Mouse (Mus musculus) CH12F3 (cell line): Measurements from ENCODE around the gene Man1c1.

ENCODE experiments used
- in situ Hi-C: fragments of 300-500 bp; cut with MboI; formaldehyde crosslinking; loops from 2 replicates; pipeline ENCODE4 v1.14.3; 2020; ENCODE audit warnings: low sequenced_read_pairs

The Man1c1 gene

DNA sequence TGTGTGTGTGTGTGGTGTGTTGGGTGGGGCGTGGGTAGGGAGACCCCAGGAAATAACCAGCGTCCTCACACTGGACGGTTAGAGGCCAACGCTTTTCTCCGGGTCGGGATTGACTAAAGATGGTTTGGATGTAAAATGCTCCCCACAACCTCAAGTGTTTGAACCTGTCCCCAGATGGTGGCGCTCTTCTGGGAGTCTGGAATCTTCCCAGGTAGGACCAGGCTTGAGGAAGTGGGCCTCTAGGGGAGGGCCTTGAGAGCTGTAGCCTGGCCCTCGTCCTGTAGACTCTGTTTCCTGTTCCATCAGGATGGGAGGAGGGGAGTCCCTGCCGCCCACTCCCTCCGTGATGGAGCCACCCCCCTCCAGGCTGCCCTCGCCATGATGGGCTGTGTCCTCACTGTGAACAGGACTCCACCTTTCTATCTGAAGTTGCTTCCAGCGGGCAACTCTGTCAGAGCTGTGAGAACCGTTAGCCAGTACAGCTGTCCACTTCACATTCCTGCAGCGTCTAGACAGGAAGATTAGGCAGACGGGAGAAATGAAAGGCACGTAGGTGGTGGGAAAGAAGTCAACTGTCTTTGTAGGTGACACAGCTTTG lies 91.9 kb downstream of the Man1c1 start:
- in situ Hi-C loops: no loop called here

DNA sequence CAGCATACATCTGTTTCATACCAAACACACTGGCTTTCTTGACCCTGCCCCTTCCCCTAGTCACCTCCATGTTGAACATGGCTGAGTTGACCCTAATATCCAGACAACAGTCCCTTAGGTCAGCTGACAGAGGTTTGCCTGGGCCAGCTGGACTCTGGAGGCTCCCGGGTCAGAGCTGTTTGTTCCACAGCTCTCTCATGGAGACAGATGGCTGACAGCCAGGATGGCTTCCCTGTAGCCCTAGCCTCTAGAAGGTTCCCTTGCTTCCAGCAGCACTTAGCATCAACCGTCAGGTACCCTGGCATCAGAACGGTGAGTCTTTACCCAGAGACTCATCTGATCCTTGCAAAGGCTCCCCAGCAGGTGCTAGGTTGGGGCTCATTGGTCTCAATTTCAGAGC lies 93.5 kb downstream of the Man1c1 start:
- in situ Hi-C loops: no loop called here

DNA sequence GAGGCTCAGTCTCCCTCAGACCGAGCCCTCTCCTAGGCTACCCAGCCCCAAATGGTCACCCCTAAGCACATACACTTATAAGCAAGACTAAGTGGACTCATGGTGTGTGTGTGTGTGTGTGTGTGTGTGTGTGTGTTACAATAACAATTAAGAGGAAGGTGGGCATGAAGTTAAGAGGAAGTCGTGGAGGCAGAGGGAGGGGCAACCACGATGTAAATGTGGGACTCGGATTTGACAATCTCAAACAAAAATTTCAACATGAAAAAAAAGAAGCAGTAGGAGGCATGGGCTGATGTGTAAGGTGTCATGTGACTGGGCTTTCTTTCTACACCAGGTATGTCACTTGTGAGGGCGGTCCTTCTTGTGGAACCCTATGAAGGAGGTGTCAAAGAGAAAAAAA lies 96.4 kb downstream of the Man1c1 start:
- in situ Hi-C loops: no loop called here

DNA sequence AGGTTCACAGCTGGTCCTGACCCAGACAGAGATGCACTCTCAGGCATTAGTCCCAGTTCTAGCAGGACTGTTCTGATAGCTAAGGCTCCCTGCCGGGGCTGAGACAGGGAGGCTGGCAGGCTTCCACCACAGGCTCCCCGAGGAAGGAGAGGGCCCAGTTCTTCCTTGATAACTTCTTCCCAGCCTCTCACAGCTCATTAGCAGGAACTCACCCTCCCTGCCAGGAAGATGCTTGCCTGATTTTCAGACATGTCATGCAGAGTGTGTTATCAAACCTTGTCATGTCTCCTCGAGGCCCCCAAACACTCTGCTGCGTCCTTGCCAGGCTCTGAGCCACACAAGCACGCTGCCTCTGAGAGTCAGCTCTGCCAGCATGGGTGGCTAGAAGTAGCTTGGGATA lies 98.0 kb downstream of the Man1c1 start:
- in situ Hi-C loops: no loop called here

DNA sequence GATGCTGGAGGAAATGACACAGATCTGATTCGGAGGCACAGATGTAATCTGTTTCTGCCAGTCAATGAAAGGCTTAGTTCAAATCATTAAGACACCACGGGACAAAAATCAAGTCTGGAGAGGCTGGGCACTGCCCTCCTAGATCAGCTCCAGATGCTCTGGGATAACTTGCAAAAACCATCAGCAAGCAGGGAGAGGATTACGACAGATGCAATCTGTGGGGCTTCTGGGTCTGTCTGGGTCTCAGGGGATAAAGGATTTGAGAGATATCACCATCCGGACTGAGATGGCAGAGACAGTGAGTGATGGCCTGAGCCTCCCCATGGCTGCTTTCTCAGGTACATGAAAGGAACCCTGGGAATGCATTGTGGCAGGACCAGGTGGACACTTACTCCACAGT lies 99.6 kb downstream of the Man1c1 start:
- in situ Hi-C loops: no loop called here

DNA sequence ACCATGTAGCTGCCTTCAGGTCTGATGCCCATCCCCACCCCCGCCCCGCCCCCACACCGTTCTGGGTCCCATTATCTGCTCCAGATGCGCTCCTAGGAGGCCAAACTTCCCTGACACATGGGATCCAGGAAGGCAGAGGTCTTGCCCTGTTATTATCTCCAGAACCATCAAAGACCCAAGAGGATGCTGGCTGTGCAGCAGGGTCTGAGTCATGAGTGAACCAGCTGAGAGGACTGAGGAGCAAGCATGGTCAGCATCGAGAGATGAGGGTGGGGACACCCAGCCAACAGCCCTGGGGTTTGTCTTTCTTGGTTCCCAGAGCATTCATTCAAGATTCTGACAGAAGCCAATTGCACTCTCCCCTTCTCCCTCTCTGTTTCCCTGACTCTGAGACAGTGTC lies 100.5 kb downstream of the Man1c1 start:
- in situ Hi-C loops: no loop called here

DNA sequence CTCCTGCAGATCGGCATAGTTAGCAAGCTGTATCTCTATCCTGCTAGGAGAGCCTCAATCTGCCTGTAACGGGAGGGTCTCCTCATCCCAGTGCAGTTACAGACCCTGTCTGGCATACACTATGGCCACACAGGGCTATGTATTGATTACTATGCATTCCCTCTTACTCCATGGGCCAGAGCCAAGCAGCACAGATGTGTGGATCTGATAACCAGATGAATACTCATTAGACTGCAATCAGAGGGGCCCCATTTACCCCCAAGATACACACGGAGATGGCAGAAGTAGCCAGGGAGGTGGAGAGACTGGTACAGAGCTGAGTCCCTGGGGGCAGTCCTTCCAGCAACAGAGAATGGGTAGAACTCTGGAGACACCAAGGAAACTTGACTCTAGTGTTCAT lies 101.5 kb downstream of the Man1c1 start:
- in situ Hi-C loops: no loop called here

DNA sequence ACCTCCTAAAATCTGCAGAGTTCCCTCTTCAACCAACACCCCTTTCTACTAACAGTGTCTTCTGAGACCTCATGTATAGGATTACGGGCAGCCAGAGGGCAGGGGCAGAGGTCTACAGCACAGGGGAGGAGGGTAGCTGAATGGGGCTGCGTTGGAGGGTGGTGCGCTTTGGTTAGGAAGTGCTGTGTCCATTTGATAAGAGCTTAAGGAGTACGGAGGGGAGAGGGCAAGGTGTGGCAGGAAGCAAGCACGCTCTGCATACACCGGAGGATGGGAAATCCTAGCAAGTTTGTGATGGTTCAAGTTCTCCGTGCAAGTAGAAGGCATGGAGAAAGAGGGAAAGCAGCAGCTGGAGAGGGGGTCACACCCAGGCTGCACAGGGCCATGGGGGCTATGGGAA lies 102.1 kb downstream of the Man1c1 start:
- in situ Hi-C loops: no loop called here

DNA sequence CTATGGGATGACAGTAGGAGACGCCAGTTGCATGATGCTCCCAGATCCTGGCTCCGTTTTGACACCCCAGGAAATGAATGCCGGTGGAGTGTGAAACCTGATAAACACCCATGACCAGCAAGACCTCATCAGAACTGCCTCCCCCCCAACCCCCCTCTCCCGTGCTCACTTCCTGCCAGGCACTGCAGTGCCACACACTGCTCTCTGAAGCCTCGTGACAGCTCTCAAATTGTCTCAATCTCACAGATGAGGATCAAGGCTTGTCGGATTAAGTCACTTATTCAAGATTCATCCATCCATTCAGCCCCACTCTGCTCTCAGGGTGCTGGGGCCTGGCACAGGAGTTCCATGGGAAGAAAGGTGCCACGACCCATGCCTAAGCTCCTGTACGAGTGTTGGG lies 102.7 kb downstream of the Man1c1 start:
- in situ Hi-C loops: no loop called here

DNA sequence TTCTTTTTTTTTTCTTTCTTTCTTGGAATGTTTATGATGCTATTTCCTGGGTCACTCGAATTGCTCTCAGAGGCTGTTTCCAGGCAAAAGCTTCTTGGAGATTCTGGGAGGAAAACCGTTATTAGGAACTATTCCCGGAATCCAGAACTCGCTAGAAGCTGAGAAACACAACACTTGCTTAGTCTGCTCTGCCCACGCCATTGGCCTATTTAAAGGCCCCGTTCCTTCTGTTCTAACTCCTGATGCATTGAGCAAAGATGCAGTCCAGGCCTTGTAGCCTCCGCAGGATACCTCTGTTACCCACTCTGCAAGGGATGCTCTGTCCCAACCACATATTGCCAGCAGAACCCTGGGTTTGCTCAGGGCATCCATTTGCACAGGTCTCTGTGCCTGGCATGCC lies 103.3 kb downstream of the Man1c1 start:
- in situ Hi-C loops: no loop called here

DNA sequence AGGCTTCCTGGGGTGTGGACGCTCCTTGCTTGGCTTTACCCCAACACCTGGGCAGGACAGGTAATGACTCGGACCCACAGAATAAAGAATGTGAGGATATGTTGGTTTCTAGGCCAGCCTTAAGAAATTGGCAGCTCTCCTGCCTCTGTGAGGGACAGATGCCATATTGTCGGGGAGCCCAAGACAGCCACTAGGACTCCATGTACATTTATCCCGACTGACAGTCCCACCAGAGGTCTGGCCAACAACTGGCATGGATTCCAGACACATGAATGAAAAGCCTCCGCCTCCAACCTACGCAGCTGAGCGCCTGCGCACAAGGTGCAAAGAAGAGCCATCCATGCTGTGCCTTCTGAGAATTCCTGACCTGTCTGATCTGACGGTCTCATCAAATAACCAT lies 104.0 kb downstream of the Man1c1 start:
- in situ Hi-C loops: no loop called here

DNA sequence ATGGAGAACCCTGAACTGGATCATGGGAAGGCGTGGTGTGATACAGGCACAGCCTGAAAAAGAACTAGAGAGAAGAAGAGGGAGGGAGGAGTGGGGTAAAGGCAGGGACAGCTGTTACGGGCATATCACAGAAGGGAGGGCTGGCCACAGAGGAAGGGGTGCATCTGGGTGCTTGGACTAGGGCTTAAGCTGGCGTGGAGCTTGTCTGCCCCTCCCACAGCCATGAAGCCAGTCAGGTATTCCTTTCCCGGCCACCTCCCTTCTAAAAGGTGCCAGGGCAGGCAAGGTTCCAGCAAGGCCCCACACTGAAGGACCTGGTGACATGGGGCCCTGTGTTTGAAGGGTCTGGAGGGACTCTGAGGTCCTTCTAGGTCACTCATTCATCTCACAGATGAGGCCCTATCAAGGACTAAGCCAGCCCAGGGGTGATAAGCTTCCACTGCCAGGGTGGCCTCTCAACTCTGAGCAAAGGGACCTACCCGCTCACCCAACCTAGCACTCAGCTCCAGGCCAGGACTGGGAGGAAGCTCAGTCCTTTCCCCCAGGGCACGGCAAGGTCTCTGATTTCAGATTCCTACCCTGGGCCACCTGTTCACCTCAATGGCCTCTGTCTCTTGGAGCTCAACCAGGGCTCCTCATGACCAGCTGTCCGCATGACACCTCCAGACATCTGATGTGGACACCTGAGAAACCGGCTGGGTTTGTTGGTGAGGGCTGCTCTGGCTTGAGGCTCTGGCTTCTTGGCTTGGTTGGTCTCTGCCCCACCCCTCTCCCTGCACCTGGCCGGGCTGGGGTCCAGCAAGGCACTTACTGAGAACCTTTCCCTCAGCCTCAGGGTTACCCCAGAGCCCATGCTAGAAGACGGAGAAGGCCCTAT lies 107.0 kb downstream of the Man1c1 start:
- in situ Hi-C loops: no loop called here

DNA sequence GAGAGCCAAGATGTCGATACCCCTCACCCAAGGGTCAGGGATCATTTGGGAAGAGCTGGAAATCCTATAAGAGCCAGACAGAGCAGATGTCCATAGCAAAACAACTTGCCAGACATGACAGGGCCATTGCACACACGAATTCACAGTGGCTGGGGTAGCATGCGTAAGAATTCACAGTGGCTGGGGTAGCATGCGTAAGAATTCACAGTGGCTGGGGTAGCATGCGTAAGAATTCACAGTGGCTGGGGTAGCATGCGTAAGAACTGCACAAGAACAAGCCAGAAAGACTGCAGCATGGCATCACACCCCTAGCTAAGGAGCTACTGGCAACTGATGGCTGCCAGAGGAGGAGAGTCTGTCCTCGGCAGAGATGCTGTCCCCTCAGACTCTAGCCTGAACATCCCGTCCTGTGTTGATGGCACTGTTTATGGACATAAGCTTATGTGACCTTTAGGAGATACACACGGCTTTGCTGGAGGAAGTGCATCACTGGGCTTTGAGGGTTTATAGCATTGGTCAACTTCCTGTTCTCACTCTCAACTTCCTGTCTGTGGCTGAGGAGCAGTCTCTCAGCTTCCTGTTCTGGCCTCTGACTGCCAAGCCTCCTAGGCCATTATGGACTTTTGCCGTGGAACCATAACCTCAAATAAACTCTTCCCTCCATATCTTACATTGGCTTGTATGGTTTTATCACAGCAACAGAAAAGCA lies 109.2 kb downstream of the Man1c1 start:
- in situ Hi-C loops: no loop called here

DNA sequence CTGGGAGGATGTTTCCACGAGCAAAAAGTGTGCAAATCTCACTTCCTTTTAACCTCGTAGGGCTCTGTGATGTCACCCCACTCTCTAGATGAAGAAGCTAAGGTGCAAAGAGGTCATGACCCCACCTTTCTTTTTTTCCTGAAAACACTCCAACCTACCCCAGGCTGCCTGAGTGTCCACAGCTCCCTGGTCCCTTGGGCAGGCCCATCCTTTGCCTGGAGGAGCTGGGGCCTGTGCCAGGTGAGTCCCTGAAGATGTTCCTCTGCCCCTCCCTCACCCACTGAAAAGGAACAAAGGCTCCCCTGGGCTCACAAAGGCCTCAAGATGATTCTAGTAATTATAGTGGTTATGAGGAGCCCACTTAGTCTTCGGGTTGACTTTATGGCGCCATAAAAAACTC lies 111.6 kb downstream of the Man1c1 start:
- in situ Hi-C loops: no loop called here

DNA sequence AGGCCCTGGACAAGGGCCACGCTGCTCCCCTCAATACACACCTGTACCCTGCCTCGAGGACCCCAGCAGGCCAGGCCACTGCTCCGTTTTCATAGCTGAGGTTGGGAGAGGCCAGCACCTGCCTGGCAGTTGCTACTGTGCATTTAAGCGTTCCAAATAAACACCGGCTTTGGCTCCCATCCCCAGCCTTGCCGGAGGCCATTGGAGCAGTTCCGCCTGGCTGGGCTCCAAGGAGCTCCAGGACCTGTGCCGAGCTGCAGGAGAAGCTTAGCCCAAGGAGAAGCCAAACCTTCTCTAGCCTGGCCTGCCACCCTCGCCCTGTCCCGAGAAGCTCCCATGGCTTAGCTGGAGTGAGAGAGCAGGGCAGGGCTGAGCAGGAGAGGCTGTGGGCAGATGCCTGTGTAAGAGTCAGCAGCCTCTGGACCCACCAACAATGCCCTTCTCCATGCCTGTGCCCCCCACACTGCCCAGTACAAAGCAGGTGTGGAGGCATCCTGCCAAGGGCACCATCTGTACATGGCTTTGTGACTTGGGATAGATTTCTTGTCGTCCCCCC lies 112.5 kb downstream of the Man1c1 start:
- in situ Hi-C loops: no loop called here

DNA sequence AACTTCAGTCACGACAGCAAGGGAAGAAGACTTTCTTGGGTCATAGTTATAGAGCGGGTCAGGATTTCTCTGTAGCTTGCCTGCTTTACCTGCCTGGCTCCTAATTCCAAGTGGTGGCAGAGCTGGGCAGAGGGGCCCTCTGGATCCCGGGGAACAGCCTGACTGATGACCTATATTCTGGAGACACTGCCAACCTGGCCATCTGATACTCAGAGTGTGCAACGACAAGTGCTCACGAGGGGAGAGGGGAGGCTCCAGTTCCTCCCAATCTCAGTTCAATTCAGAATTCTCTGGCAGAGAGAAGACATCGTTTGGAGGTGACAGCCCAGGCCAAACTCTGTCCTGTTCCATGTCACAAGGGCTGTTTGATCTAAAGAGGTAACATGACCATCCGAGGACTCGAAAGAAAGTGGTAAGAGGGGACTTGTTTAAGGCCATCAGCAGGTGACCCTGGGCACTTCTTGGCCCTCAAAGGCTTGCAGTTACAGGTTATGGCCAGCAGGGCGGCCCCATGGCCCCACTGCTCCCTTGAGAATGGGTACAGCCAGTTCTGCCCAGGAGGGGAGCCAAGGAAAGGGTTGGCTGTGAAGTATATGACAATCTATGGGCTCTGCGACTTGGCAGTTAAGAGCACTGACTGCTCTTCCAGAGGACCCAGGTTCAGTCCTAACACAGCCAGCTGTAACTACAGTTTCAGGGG lies 113.7 kb downstream of the Man1c1 start:
- in situ Hi-C loops: no loop called here

DNA sequence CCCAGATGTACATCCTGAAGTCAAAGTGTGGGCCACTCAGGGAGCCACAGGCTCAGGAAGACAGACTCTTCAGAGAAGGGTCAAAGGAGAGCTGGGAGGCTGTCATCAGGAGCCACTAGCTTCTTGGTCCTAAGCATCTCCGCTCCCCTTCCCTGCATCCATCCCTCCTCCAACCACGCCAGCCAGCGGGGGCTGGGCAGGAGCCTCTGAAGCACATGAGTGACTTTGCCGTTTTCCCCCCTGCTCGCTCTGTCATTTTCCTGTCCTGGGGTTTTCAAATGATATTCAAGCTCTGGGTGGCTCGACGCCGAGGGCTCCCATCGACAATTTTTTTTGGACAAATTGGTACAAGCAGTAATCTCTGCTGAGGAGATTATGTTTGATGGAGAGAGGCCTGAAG lies 114.3 kb downstream of the Man1c1 start:
- in situ Hi-C loops: no loop called here

DNA sequence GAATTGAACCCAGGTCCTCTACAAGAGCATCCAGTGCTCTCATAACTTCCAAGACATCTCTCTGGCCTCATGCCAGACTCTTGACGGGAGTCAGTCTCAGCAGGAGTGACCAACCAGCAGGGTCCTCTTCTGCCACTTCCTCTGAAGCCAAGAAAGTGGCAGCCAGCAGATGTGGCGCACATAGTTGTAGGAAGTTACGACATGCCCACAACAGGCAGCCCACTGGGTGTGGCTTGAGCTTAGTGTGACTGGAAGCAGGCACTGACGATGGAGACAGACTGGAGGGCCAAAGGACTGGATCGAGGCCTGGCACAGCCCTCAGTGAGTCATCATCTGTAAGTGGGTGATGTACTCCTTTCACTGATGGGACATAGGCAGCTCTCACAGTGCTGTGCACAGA lies 115.1 kb downstream of the Man1c1 start:
- in situ Hi-C loops: no loop called here

DNA sequence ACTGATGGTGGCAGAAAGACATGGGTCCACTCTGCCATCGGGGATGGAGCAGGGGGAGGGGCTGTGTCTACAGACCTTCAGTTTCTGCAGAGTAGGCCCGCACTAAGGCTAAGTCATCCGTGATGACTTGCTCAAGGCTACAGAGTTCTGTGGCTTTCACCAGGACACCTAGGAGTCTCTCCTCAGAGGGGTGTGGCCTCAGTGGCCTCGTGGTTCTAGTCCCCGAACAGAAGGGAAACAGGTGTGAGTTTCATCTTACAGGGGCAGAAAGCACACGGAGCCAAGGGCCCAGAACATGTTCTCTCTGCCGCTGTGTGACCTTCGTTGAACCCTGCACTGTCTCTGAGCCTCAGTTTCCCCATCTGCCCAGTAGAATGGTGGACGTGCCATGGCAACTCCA lies 115.8 kb downstream of the Man1c1 start:
- in situ Hi-C loops: no loop called here

DNA sequence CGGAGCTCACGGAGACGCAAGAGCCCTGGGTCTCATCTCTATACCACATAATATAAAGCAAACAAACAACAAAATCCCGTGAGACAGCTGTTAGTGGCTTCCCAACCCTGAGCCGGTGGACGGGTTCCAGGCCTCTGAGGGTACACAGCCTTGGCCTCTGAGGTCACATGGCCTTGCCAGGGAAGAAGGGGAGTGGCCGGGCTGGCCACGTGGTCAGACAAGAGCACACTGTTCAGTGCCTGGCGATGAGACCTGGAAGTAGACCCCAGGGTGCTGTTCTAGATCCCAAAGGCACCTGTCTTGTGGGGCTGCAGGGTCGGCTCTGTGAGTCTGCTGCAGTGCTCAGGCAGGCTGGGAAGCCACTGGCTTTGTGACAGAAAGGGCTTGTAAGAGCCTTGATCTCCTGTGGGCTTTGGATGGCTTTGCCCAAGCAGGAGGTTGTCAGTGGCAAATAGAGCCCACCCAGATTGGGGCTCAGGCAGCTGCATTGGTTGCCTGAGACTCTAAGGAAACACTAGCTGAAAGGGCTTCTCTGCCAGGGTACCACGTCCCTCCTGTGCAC lies 116.4 kb downstream of the Man1c1 start:
- in situ Hi-C loops: no loop called here

DNA sequence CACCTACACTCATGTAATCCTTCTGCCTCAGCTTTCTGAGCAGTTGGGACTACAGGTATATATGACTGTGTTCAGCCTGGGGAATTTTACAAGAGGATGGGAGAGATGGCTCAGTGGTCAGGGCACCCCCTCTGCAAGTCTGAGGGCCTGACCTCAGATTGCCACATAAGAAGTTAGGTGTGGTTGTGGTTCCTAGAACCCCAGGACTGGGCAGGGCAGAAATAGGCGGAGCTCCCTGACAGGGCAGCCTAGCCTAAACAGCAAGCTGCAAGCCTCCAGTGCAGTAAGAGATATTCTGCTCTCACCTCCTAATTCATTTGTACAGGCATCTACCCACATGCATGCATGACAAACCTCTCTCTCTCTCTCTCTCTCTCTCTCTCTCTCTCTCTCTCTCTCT lies 117.5 kb downstream of the Man1c1 start:
- in situ Hi-C loops: no loop called here
